Mouse (Mus musculus): Measurements from ENCODE around the gene Upk3bl. TPM values are rescaled to one million over a fixed set of nuclear protein-coding genes. Genes with fewer than 3 reads are reported as not detected.

Upk3bl gene
- polyA plus RNA-seq (2016; fragmentation: Nextera tagmentation; extraction: Ambion mirVana), result 1.2 and 2.3 TPM in 2 replicates

DNA sequence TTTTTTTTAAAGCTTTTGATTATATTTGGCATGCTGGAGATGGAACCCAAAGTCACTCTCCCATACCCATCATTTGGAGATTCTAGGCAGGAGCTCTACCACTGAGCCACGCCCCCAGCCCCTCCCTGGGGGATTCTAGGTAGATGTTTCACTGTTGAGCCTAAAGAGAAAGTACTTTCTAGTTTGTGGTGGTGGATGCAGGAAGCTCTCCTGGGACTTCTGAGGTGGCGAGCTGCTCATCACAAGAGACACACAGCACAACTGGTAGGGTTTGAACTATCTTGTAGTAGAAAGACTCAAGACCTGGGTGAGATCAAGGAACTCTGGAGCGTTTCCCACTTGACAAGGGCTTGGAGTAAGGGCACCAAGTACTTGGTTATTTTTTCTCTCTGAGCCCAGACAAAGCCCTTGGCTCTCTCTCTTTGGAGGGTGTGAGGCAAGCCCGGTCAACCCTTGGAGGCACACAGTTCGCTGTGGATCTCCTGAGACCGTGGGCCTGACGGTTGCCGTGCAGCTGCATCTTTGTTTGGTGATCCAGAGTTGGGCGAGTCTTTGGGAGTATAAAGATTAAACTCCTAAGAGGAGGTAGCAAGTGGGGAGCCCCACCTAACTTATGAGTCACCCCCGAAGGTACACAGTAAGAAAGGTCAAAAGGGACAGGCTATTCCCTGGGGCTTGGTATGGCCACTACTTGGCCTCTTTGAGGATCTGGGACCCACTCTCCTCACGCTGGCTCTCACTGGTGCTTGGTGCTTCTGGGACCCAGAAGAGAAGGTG is at the start of gene Upk3bl:
Upk3bl (plus strand) TSS at position 192 of the 777 bp plus-strand sequence.
- Histone ChIP-seq H3K27ac (replicated peaks) (no peak within 1 kb of the TSS), H3K9me3 (no peaks in the 10 kb centered on the region), H3K4me2 (replicated peaks) (no peak within 1 kb of the TSS), H3K9ac (replicated peaks) (no peak within 1 kb of the TSS), H3K4me1 (peaks cover 12% of the 10 kb centered on the region), H3K36me3 (no peaks in the 10 kb centered on the region), H3K27me3 (peaks cover 4% of the 10 kb centered on the region; the same call in 1 of the 2 replicates), H3K4me3 (no peak within 1 kb of the TSS)
- WGBS, result 93% methylated on average over 11 of the region's 11 CpGs
- no peak for ATAC-seq (ENCODE audit: low FRiP score, low read depth)

DNA sequence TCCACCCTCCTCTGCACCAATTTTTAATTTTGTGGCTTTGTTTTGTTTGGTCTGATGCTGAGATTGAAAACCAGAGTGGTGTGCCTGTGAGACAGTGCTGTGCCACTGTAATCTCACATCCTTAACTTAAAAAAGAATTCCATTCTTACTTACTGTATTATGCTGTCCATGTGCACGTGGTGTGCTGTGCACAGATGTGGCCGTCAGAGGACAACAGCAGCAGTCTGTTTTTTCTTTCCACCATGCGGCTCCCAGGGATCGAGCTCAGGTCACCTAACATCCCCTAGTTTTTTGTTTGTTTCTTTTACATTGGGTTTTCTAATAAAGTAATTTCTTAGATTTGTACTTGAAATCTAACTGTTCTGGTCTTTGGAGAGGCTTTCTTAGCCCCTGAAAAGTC is 49.8 kb upstream of the Upk3bl start:
- 86% methylated on average over 4 of the region's 4 CpGs for WGBS
- ATAC-seq (ENCODE audit: low FRiP score, low read depth), result no peak
- no peak overlapping the region for H3K9ac ChIP-seq (replicated peaks)

GRCm38 (mm10) chr5:136007745-136008144 is 46.5 kb upstream of the Upk3bl start:
- WGBS, result 87% methylated on average over 7 of the region's 7 CpGs
- peaks cover 24% of the 10 kb centered on the region for H3K36me3 ChIP-seq

More for the DNA sequence above, 49.8 kb upstream of the Upk3bl start:
- no peak overlapping the region for H3K4me3 ChIP-seq
- H3K27ac ChIP-seq (replicated peaks), result no peak overlapping the region
- H3K4me1 ChIP-seq, result peaks cover 6% of the 10 kb centered on the region
- H3K4me2 ChIP-seq (replicated peaks), result no peak overlapping the region
- no peaks in the 10 kb centered on the region for H3K27me3 ChIP-seq
- H3K36me3 ChIP-seq, result peaks cover 11% of the 10 kb centered on the region
- no peaks in the 10 kb centered on the region for H3K9me3 ChIP-seq

DNA sequence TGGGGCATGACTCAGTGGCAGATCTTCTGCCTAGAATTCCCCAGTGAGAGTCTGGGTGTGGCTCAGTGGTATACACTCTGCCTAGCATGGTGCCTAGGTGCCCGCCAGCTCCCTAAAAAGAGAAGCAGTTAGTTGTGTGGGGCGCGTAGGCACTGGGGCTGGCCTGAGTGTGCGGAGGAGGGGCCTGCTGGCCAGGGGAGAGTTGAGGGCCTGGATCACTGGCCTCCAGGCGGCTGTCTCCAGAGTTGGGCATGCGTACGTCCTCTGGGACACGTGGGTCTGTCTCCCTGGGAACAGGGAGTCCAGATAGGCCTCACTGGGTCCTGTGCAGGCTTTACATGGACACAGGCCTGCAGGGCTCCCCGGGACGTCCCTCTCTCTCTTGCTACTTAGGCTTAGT is 39.4 kb upstream of the Upk3bl start:
- Histone ChIP-seq H3K27me3 (no peaks in the 10 kb centered on the region), H3K36me3 (peaks cover 47% of the 10 kb centered on the region), H3K4me1 (peaks cover 4% of the 10 kb centered on the region; the same call in 1 of the 2 replicates), H3K4me3 (no peak overlapping the region), H3K9ac (replicated peaks) (no peak overlapping the region), H3K27ac (replicated peaks) (no peak overlapping the region), H3K4me2 (replicated peaks) (no peak overlapping the region), H3K9me3 (no peaks in the 10 kb centered on the region)
- ATAC-seq (ENCODE audit: low FRiP score, low read depth), result no peak
- WGBS, result 74% methylated on average over 10 of the region's 10 CpGs

More at GRCm38 (mm10) chr5:136007745-136008144, 46.5 kb upstream of the Upk3bl start:
- Histone ChIP-seq H3K4me2 (replicated peaks) (no peak overlapping the region), H3K4me1 (peaks cover 3% of the 10 kb centered on the region), H3K9me3 (no peaks in the 10 kb centered on the region), H3K9ac (replicated peaks) (no peak overlapping the region), H3K27me3 (no peaks in the 10 kb centered on the region), H3K4me3 (no peak overlapping the region), H3K27ac (replicated peaks) (no peak overlapping the region)
- no peak for ATAC-seq (ENCODE audit: low FRiP score, low read depth)

- Histone ChIP-seq H3K9me3 (no peaks in the 10 kb centered on the region), H3K36me3 (peaks cover 43% of the 10 kb centered on the region), H3K27ac (replicated peaks) (no peak overlapping the region), H3K4me1 (peaks cover 4% of the 10 kb centered on the region; the same call in 1 of the 2 replicates), H3K27me3 (no peaks in the 10 kb centered on the region), H3K4me3 (no peak overlapping the region), H3K4me2 (replicated peaks) (no peak overlapping the region), H3K9ac (replicated peaks) (no peak overlapping the region)
- ATAC-seq (ENCODE audit: low FRiP score, low read depth), result no peak
- WGBS, result 82% methylated on average over 10 of the region's 10 CpGs
These were observed 38.7 kb upstream of the Upk3bl start for GRCm38 (mm10) chr5:136015586-136015985.

DNA sequence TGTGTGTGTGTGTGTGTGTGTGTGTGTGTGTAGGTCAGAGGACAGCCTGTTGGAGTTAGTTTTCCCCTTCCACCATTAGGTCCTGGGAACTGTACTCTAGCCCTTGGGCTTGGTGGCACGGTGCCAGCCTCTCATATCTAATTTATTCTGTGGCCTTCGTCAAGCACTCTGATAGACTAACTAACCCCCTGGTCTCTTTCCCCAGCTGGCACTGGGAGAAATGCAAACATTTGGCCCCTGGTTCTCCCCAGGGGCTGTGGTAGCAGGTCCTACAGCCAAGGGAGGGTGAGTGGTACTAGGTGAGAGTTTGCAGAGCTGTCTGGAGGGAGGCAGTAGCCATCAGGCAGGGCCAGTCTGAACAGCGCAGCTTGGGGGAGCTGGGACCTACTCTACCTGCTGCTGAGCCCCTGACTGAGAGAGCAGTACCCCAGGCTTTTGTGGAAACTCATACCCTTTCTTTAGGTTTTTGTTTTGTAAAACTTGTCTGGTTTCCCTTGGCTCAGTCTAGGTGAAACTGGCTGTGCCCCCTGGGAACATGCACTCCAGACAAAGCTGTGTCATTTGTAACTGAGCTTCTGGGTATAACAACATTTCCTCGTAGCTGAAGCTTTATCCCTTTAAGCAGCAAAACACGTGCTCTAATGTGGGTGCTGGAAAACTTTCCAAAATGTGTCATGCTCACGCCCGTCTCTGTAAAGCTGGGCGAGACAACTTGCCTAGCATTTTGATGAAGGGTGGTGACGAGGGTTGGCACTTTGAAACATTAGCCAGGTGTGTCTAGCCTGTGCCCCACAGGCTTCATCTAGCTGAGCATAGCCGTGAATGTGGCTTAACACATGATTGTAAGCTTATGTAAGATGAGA is 38.0 kb upstream of the Upk3bl start:
- Histone ChIP-seq H3K4me1 (peaks cover 4% of the 10 kb centered on the region; the same call in 1 of the 2 replicates), H3K9ac (replicated peaks) (no peak overlapping the region), H3K27me3 (no peaks in the 10 kb centered on the region), H3K36me3 (peaks cover 40% of the 10 kb centered on the region), H3K9me3 (no peaks in the 10 kb centered on the region), H3K27ac (replicated peaks) (no peak overlapping the region), H3K4me2 (replicated peaks) (no peak overlapping the region), H3K4me3 (no peak overlapping the region)
- 80% methylated on average over 10 of the region's 10 CpGs for WGBS
- no peak for ATAC-seq (ENCODE audit: low FRiP score, low read depth)

GRCm38 (mm10) chr5:136017262-136017661 is 37.0 kb upstream of the Upk3bl start:
- Histone ChIP-seq H3K27ac (replicated peaks) (no peak overlapping the region), H3K4me3 (no peak overlapping the region), H3K4me1 (peaks cover 4% of the 10 kb centered on the region; the same call in 1 of the 2 replicates), H3K27me3 (no peaks in the 10 kb centered on the region), H3K4me2 (replicated peaks) (no peak overlapping the region), H3K9me3 (no peaks in the 10 kb centered on the region), H3K9ac (replicated peaks) (no peak overlapping the region), H3K36me3 (peaks cover 37% of the 10 kb centered on the region)
- ATAC-seq (ENCODE audit: low FRiP score, low read depth), result no peak
- WGBS, result 92% methylated on average over 6 of the region's 6 CpGs

DNA sequence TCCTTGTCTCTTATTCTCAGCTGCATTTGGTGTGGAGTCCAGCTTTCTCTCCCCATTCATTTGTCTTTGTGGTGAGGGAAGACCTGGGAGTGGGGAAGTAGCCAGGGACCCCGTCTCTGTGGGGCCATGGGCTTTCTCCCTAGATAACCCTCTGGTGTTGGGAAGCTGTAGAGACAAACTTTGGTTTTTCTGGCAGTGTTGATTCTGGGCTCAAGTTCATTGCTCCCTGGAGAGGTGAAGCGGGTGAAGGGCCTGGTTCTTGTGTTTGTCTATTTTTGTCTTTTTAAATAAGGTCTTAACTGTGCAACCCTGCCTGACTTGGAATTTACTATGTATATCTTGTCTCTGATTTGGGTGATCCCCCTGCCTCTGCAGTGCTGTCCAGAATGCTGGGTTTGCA is 35.6 kb upstream of the Upk3bl start:
- H3K36me3 ChIP-seq, result peaks cover 24% of the 10 kb centered on the region
- no peak overlapping the region for H3K4me2 ChIP-seq (replicated peaks)
- no peaks in the 10 kb centered on the region for H3K27me3 ChIP-seq
- no peaks in the 10 kb centered on the region for H3K9me3 ChIP-seq
- no peak for ATAC-seq (ENCODE audit: low FRiP score, low read depth)
- no peak overlapping the region for H3K27ac ChIP-seq (replicated peaks)
- 81% methylated on average over 2 of the region's 2 CpGs for WGBS
- H3K4me3 ChIP-seq, result no peak overlapping the region
- peaks cover 4% of the 10 kb centered on the region; the same call in 1 of the 2 replicates for H3K4me1 ChIP-seq
- H3K9ac ChIP-seq (replicated peaks), result no peak overlapping the region

GRCm38 (mm10) chr5:136019907-136020306 is 34.4 kb upstream of the Upk3bl start:
- no peak for ATAC-seq (ENCODE audit: low FRiP score, low read depth)
- Histone ChIP-seq H3K4me1 (peaks cover 4% of the 10 kb centered on the region; the same call in 1 of the 2 replicates), H3K4me3 (no peak overlapping the region), H3K9ac (replicated peaks) (no peak overlapping the region), H3K4me2 (replicated peaks) (no peak overlapping the region), H3K9me3 (no peaks in the 10 kb centered on the region), H3K27me3 (no peaks in the 10 kb centered on the region), H3K36me3 (peaks cover 32% of the 10 kb centered on the region), H3K27ac (replicated peaks) (no peak overlapping the region)
- 30% methylated on average over 1 of the region's 1 CpGs for WGBS

GRCm38 (mm10) chr5:136025712-136026111 is 28.6 kb upstream of the Upk3bl start:
- Histone ChIP-seq H3K27me3 (no peaks in the 10 kb centered on the region), H3K4me2 (replicated peaks) (no peak overlapping the region), H3K4me3 (no peak overlapping the region), H3K36me3 (peaks cover 57% of the 10 kb centered on the region), H3K9me3 (no peaks in the 10 kb centered on the region), H3K9ac (replicated peaks) (no peak overlapping the region), H3K4me1 (no peaks in the 10 kb centered on the region), H3K27ac (replicated peaks) (no peak overlapping the region)
- ATAC-seq (ENCODE audit: low FRiP score, low read depth), result no peak
- WGBS, result 80% methylated on average over 3 of the region's 3 CpGs

- no peaks in the 10 kb centered on the region for H3K9me3 ChIP-seq
- no peak for ATAC-seq (ENCODE audit: low FRiP score, low read depth)
- H3K36me3 ChIP-seq, result peaks cover 65% of the 10 kb centered on the region
These were observed 27.4 kb upstream of the Upk3bl start for GRCm38 (mm10) chr5:136026859-136027258.

More at GRCm38 (mm10) chr5:136026859-136027258, 27.4 kb upstream of the Upk3bl start:
- H3K4me2 ChIP-seq (replicated peaks), result no peak overlapping the region
- H3K4me3 ChIP-seq, result no peak overlapping the region
- 85% methylated on average over 9 of the region's 9 CpGs for WGBS
- no peak overlapping the region for H3K27ac ChIP-seq (replicated peaks)
- no peaks in the 10 kb centered on the region for H3K4me1 ChIP-seq
- no peak overlapping the region for H3K9ac ChIP-seq (replicated peaks)
- H3K27me3 ChIP-seq, result no peaks in the 10 kb centered on the region

All from midbrain, embryonic 12.5 days (tissue).